ENCODE assay signal across 17 mouse cellular contexts in the genomic region with DNA sequence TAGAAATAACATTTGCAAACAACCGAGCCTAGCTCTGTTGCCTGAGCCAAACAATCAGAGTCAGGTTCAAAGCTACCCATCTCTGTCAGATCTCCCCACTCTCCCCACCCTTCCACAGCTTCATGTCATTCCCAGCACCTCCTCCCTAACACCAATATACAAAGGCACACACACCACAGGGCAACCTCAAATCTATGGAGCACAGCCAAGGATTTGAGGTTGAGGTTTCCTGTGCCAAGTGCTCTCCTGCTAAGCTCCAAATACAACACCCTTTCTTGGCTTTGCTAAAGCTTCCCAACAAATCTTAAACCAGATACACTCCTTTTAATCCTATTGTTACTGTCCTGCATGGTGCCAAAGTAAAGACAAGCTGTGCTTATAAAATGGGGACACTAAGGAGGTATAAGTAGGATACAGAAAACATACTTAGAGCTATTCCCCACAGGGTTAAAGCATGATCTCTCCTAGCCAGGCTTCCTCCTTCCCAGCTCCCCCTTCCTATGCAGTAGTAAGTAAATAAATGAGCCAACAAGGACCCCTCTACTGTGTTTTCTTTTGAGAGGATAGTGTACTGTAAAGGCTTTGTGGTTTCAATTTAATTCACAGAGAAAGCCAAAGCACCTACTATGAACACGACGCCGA.
DNase-seq lines count a peak whose midpoint lies in the region; ATAC-seq and TF ChIP-seq lines count a peak whose summit lies in the region.
"Had no signal": no experiment of that assay in that cellular context is flagged by ENCODE, and none has a peak within 500 bp of the region (broad histone marks: within the 10 kb centered on the region; RNA-seq: fewer than 3 reads in every experiment).

No protein-coding gene starts in this region.

- TF ChIP-seq CTCF in midbrain, postnatal 0 days (IDR thresholded peaks at IDR 0.05), result no peak

- DNase-seq in forebrain, embryonic 10.5 days (ENCODE audit: extremely low spot score, low spot score), result no peak
- peak; percentile 21 for DNase-seq in kidney, adult 9 months
- DNase-seq in kidney, postnatal 36 days, result no peak
- peak; percentile 17 for DNase-seq in retina, postnatal 1 day
- DNase-seq in retina, embryonic 14.5 days (ENCODE audit: low spot score), result no peak
- DNase-seq in midbrain, postnatal 0 days (ENCODE audit: low spot score), result peak; percentile 43
- DNase-seq in right cerebral cortex, postnatal 10 days (ENCODE audit: low spot score in 2 of 2), result no peak
- DNase-seq: embryo, embryonic 11 days; gastrocnemius, postnatal 10 days; kidney, postnatal 10 days; liver, embryonic 13.5 days; thymus, postnatal 25 days had no signal

- H3K4me1 ChIP-seq in forebrain, embryonic 15.5 days, result no peaks in the 10 kb centered on the region
- no peaks in the 10 kb centered on the region for H3K4me1 ChIP-seq in forebrain, embryonic 10.5 days
- no peaks in the 10 kb centered on the region for H3K4me1 ChIP-seq in midbrain, postnatal 0 days (ENCODE audit: insufficient read depth, low read length)
- H3K4me1 ChIP-seq: liver, embryonic 13.5 days had no signal

- H3K9ac ChIP-seq in forebrain, embryonic 15.5 days (replicated peaks), result no peak overlapping the region
- no peak overlapping the region for H3K9ac ChIP-seq in midbrain, postnatal 0 days (replicated peaks; ENCODE audit: low read length, poor library complexity, severe bottlenecking)
- H3K9ac ChIP-seq: liver, embryonic 13.5 days had no signal

- H3K27me3 ChIP-seq in forebrain, embryonic 15.5 days, result no peaks in the 10 kb centered on the region
- no peaks in the 10 kb centered on the region for H3K27me3 ChIP-seq in forebrain, embryonic 10.5 days (ENCODE audit: poor library complexity, severe bottlenecking)
- H3K27me3 ChIP-seq in midbrain, postnatal 0 days (ENCODE audit: insufficient read depth, low read length), result no peaks in the 10 kb centered on the region
- H3K27me3 ChIP-seq: liver, embryonic 13.5 days had no signal

- no peaks in the 10 kb centered on the region for H3K36me3 ChIP-seq in forebrain, embryonic 15.5 days
- no peaks in the 10 kb centered on the region for H3K36me3 ChIP-seq in forebrain, embryonic 10.5 days (replicated peaks)
- H3K36me3 ChIP-seq in midbrain, postnatal 0 days (ENCODE audit: insufficient read depth, low read length), result no peaks in the 10 kb centered on the region
- H3K36me3 ChIP-seq: liver, embryonic 13.5 days had no signal

- no peak overlapping the region for H3K4me2 ChIP-seq in forebrain, embryonic 15.5 days (replicated peaks)
- H3K4me2 ChIP-seq in midbrain, postnatal 0 days (ENCODE audit: low read depth, low read length, poor library complexity, severe bottlenecking), result no peak overlapping the region
- H3K4me2 ChIP-seq: heart, embryonic 11.5 days; liver, embryonic 13.5 days had no signal

- H3K4me3 ChIP-seq in forebrain, embryonic 15.5 days, result no peak overlapping the region
- no peak overlapping the region for H3K4me3 ChIP-seq in forebrain, embryonic 10.5 days
- no peak overlapping the region for H3K4me3 ChIP-seq in midbrain, postnatal 0 days (ENCODE audit: low read depth, low read length)
- H3K4me3 ChIP-seq: erythroblast, embryonic 14.5 days; liver, embryonic 13.5 days; myocyte had no signal

- H3K27ac ChIP-seq in forebrain, embryonic 15.5 days (replicated peaks), result no peak overlapping the region
- H3K27ac ChIP-seq in forebrain, embryonic 10.5 days, result no peak overlapping the region
- H3K27ac ChIP-seq in midbrain, postnatal 0 days (ENCODE audit: low read depth, low read length), result no peak overlapping the region
- H3K27ac ChIP-seq: liver, embryonic 13.5 days had no signal

- H3K9me3 ChIP-seq in forebrain, embryonic 15.5 days, result no peaks in the 10 kb centered on the region
- H3K9me3 ChIP-seq in forebrain, embryonic 10.5 days, result no peaks in the 10 kb centered on the region
- no peaks in the 10 kb centered on the region for H3K9me3 ChIP-seq in midbrain, postnatal 0 days (ENCODE audit: low read length)
- H3K9me3 ChIP-seq: liver, embryonic 13.5 days had no signal

- ATAC-seq in forebrain, embryonic 15.5 days (replicated peaks), result peak; percentile 46; the same call in 1 of the 2 replicates
- ATAC-seq in midbrain, postnatal 0 days (ENCODE audit: low FRiP score), result no peak
- ATAC-seq: activated CD4-positive, CD25-positive, alpha-beta regulatory T cell, adult 4 months had no signal

- 50% methylated on average over 4 of the region's 4 CpGs for WGBS in forebrain, embryonic 15.5 days
- WGBS in forebrain, embryonic 10.5 days, result 86% methylated on average over 4 of the region's 4 CpGs
- WGBS in midbrain, postnatal 0 days, result 56% methylated on average over 4 of the region's 4 CpGs

Comparison
In these comparisons a context has a peak if more than half of its experiments do, and no peak if none do; other contexts are left out.
1. DNase-seq: peak in kidney, adult 9 months (single experiment), retina, postnatal 1 day (single experiment) and midbrain, postnatal 0 days (single experiment); none in forebrain, embryonic 10.5 days (single experiment), kidney, postnatal 36 days (0 of 2), retina, embryonic 14.5 days (single experiment) and right cerebral cortex, postnatal 10 days (0 of 2).